Mouse (Mus musculus) layer of hippocampus, adult 8-10 months (tissue): ENCODE results near the gene Nrd1. TPM values are rescaled to one million over a fixed set of nuclear protein-coding genes. Genes with fewer than 3 reads are reported as not detected.
A peak's percentile ranks its signal among the peaks of the same experiment; 100 is the strongest.

Experiments
- DNase-seq, 2 experiments: peaks; one replicate each; pipeline ENCODE4 v3.0.0; 2022; ENCODE audit warnings: low spot score in 2 of 2
- total RNA-seq, 4 experiments: library from RNA; stranded (reverse); gene quantifications; 2 replicates each; pipeline ENCODE4 v1.2.4; 2022

The Nrd1 gene
- 100 to 1,000 TPM; 116 to 149 (median 131) TPM for total RNA-seq

- DNase-seq: peak; percentile 99
These were observed at the start of gene Nrd1 for GRCm38 (mm10) chr4:108999999-109000950. TSS of gene Nrd1 (plus strand) at chr4:109000655.

DNA sequence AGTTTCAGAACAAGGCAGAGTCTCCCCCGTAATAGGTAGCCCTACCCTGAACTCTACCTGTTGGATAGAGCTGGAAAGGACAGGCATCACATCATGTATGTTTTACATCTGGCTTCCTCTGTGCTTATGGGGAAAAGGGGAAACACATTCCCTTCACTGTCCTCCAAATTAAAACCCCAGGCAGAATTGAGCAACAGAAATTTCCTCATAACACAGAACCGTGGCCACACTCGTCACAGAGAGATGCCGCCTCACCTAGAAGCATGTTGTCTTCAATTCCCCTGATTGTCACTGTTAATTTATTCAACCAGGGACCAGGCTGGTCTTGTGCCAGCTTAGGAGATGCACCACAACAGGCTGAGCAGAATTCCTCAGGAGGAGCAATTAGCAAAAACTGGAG lies 48.8 kb upstream of the Nrd1 start:
- no peak for DNase-seq

DNA sequence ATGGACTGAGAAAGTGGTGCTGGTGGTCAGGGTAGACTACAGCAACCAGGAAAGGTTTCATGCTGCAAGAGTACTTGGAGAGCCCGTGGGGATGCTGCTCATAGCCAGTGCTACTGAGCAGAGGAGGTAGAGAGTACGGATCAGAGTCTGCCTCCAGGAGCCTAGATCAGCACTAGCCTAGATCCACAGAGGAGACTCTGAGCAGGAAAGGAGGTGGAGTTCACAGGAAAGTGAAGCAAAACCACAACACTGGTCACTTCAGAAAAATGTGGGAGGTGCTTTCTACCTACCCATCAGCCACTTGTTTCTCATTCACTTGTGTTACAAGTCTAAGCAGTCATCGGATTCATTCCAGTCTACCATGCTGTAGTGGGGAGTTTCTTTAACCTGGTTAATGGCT lies 40.8 kb upstream of the Nrd1 start:
- no peak for DNase-seq

DNA sequence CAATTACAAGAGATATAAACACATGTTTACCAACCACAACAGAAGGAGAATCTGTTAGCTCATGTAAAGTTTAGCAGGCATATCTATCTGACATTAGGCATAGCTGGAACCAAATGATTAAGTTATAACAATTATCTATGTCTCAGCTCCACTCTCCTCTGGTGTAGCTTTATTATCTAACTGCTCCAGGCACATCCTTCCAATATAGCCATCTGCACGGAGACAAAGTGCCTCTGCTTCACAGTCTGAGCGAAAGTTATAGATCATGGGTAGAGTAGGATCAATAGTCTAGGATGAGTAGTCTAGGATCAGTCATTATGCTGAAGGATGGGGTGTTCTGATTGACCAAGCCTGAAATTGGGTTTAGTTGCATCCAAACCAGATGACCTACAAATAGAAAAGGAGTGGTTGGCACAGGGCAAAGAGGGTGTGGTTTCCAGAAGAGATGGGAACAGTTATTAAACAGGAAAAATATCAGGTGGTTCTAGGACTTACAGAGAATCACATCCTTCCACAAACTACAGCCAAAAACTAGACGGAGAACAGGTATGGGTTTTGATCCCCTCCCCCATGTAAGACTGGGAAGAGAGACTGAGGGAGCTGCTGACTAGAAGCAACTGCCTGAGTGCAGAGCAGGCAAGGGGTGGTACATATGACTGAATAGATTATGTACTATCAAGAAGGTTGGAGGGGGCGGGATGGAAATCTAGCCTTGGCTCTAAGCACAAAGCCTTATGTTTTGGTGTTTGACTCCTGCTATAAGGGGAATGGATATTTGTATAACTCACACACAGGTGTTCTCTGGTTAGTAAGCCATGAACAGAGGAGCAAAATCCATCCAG lies 39.6 kb upstream of the Nrd1 start:
- no peak for DNase-seq

DNA sequence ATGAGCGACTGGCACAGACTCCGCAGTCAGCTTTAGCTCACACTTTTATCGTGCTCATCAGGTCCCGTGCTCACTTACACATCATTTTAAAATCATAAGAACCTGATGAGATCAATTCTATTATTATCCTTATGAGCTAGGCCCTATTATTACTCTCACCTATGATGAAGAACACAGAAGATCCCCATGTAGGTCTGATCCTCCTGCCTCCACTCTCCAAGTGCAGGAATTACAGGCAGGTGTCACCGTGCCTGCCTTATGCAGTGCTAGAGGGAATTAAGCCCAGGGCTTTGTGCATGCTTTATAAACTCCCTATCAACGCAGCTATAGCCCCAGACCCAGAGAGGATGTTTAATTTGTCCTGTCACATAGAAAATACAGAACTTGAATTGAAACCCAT lies 37.4 kb upstream of the Nrd1 start:
- no peak for DNase-seq

GRCm38 (mm10) chr4:108969517-108969916 lies 30.9 kb upstream of the Nrd1 start:
- no peak for DNase-seq

DNA sequence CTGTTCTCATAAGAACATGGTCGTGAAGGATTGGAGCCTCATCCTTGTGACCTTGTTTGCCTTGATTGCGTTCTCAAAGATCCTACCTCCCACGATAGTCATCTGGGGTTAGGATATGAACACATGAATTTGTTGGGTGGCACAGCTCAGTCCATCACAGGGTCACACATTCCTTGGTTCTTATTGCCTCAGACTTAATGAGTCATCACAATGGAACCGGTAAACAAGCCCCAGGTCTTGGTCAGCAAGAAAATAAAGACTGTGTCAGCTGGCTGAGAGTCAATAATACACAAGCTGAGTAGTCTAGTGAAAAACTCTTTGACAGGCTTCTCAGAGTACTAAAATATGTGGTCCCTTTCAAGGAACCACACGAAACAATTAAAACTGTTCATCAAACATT lies 29.4 kb upstream of the Nrd1 start:
- no peak for DNase-seq

DNA sequence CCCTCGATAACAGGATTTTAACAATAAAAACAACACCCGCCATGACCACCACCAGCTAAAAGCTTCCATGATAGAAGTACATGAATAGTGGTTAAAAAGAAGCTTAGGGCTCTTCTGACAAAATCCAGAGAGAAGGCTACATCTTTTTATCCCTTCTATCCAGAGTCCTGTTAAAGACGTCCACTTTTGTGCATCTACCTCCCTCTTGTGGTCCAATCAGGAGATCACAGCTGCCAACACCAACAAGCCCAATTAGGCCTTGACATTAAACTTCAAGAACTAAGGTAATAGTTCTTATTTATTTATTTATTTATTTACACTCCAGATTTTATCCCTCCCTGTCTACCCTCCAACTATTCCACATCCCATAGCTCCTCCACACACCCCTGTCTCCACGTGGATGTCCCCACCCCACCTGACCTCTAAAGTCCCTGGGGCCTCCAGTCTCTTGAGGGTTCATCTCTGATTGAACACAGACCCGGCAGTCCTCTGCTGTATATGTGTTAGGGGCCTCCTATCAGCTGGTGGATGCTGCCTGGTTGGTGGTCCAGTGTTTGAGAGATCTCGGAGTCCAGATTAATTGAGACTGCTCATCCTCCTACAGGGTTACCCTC lies 23.9 kb upstream of the Nrd1 start:
- DNase-seq: peak; percentile 31 to 68

DNA sequence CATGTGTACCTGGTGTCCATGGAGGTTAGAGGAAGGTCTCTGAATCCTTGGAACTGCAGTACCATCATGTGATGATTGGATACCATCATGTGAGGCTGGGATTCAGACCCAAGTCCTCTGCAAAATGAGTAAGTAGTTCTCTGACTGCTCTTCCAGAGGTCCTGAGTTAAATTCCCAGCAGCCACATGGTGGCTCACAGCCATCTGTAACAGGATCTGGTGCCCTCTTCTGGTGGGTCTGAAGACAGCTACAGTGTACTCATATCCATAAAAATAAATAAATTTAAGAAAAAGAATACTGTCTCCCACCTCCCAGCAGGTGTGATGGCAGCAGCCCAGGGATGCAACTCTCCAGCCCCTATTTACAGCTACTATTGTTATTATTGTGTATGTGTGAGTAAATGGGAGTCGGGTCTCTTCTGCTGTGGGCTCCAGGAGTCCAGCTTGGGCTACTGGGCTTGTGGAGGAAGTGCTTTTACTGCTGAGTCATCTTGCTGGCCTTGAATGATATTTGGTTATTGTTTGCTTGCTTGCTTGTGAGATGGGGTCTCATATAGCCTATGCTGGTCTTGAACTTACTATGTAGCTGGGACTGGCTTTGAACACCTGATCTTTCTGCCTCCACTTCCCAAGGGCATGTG lies 13.5 kb upstream of the Nrd1 start:
- no peak for DNase-seq

- no peak for DNase-seq
These were observed 13.0 kb upstream of the Nrd1 start for GRCm38 (mm10) chr4:108987473-108987842.

DNA sequence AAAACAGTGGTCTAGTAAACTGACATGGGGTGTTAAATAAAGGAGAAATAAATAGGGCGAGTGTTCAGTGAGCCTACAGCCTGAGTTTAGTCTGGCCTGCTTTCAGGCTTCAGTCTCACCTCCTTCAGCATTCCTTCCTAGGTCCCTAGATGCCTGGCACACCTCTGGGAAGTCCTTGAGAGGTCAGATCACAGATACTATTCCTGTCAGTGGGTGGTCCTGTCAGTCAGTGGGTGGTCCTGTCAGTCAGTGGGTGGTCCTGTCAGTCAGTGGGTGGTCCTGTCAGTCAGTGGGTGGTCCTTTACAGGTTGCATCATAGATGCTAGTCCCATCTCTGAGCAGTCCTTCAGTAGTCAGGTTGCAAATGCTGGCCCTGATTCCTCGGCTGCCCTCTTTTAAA lies 11.0 kb upstream of the Nrd1 start:
- no peak for DNase-seq

DNA sequence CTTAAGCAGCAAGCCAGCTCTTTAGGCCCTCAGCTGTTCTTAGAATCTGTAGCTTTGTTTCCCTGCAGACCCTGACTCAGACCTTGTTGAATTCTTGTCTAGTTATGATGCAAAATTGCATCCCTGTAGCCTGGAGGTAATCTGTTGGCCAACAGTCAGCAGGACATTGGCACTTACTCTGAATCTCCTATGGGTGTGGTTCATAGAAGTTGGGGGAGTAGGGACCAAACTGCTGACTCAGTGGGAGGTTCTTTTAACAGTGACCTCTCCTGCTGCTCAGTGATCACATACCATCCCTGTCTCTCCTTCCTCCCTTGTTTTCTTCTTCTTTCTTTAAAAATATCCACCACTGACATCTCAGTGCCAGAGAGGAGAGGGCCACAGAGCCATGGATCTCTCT lies 10.4 kb upstream of the Nrd1 start:
- DNase-seq: no peak

DNA sequence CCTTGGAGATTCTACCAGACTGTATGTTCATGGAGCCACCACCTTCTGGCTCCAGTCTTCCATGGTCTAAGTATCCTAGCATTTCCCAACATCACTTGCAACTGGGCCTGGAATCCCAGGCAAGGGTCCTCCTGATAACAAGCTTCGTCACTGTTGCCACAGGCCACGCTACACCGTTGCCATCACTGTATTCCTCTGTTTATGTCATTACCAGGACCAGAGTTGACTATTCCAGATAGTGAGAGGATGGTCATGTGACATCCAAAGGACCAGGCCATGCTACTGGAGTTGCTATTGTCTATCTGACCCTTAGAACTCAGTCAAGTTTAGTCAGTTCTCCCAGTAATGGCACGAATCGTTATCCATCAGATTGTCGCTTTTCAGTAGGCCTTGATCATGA lies 9.9 kb upstream of the Nrd1 start:
- DNase-seq: no peak

GRCm38 (mm10) chr4:108991811-108992210 lies 8.6 kb upstream of the Nrd1 start:
- DNase-seq: no peak

DNA sequence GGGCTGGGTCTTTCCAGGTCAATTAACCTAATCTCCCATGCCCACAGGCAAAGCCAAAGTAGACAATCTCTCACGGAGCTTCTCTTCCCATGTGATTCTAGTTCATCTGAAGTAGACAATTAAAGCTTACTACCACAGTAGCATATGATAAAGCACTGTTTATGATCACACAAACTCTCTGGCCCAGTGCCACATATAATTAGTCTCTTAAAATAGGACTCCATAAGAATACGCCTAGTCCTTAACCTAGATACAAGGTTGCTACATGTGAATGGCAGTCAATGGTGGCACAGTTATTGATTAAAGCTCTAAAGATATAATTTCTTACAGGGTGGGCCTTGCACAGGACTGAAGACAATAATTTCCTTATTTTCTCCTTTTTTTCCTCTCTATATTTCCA lies 7.5 kb upstream of the Nrd1 start:
- DNase-seq: no peak

DNA sequence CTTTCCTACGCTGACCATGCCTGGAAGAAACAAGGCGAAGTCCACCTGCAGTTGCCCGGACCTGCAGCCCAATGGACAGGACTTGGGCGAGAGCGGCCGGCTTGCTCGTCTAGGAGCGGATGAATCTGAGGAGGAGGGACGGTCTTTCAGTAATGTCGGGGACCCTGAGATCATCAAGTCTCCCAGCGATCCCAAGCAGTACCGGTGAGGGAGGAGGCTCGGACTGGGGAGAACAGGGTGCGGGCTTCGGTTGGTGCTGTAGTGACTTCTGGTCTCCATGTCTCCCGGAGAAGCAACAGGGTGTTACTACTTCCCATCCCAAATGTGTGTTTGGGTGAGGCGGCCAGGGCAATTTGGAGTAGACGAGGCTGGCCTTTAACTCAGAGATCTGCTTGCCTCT lies 506 bp downstream of the Nrd1 start:
- no peak for DNase-seq

DNA sequence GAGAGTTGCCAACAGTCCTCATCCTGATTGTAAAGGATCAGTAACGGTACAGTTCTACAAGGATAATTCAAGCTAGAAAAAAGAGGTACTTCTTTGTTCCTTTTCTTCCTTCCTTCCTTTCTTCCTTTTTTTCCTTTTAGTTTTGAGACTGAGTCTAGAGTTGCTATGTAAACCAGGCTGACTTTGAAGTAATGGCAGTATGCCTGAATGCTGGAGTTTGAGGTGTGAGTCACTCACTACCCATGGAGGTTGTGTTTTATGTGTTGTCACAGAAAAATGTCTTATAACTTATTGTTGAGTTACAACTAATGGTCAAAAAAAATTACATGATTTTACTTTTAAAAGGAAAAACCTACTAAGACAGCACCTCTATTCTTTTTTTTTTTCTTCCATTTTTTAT lies 7.6 kb downstream of the Nrd1 start:
- DNase-seq: no peak

DNA sequence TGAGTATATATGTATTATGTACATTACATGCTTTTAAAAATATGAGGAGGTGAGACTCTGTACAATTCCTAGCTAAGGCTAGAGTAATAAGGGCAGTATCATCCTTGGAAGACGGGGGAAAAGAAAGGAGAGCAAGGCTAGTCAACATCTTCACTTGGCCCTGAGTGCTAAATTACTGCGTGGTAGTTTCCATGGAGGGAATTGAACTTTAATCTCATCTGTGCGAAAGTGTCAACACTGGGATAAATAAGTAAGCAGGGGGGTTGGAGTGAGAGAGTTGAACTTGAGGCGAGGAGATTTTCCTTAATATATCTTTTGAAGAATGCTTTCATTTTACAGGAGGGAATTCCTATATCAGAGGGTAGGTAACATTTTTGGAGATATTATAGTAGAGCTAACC lies 13.6 kb downstream of the Nrd1 start:
- no peak for DNase-seq

DNA sequence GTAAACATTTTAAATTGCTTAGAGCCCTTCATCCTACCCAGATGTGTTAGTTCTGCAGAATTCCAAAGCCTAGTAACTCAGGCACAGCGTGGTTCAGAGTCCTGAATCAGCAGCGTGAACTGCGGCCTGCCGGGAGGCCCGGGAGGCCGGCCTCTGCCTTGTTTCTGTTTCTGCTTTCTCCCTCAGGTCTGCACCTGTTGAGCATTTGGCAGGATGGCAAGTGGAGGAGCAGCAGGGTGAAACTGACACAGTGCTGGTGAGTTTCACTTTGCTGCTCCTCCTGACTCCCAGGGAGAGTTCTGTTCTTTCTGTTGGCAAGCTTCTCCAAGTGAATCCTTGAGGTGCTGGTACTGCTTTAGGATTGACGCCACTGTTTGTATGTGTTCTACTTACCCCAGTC lies 17.0 kb downstream of the Nrd1 start:
- no peak for DNase-seq

DNA sequence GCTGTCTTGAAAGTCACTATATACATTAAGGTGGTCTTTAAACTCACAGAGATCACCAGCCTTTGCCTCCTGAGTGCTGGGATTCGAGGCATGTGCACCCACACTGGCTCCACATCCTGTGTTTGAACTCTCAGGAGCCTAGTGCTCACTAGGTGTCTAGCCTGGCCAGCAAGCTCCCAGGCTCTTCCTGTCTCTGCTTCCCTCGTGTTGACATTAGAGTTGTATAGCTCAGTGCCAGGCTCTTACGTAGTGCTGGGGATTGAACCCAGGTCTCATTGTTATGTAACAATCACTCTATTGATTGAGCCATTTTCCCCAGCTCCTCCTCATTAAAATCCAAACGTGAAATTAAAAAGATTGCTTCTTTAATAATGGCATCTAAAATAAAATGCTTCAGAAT lies 18.8 kb downstream of the Nrd1 start:
- no peak for DNase-seq

- no peak for DNase-seq
These were observed 21.5 kb downstream of the Nrd1 start for GRCm38 (mm10) chr4:109021976-109022375.

DNA sequence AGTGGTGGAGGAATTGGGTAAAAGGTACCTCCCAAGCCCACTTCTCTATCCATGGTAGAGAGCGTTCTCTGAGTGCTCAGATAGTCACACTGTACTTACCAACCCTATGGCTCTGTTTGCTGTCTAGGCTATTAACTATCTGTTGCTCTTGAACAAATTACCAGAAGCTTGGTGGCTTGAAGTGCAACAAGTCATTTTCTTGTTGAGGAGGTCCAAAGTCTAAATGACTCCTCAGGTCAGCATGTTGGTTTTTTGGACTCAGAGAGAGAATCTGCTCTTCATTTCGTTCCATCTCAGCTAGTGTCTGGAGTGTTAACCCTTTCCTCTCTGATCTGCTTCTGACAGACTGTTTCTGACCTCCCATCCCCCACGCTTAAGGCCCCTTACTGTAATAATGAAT lies 24.6 kb downstream of the Nrd1 start:
- no peak for DNase-seq
